Mouse (Mus musculus) cerebellum, postnatal 14 days (tissue): ENCODE measurements at regions not wholly inside any gene's neighbourhood (a gene's known extent, or its start where the extent isn't known, plus 50 kb on each side); places are given as distances from the start of the nearest gene placed in this dataset.

Experiments
- DNase-seq, 2 experiments: peaks; one replicate each; pipeline ENCODE4 v3.0.0; 2021; ENCODE audit warnings: mixed read lengths in 2 of 2

DNA sequence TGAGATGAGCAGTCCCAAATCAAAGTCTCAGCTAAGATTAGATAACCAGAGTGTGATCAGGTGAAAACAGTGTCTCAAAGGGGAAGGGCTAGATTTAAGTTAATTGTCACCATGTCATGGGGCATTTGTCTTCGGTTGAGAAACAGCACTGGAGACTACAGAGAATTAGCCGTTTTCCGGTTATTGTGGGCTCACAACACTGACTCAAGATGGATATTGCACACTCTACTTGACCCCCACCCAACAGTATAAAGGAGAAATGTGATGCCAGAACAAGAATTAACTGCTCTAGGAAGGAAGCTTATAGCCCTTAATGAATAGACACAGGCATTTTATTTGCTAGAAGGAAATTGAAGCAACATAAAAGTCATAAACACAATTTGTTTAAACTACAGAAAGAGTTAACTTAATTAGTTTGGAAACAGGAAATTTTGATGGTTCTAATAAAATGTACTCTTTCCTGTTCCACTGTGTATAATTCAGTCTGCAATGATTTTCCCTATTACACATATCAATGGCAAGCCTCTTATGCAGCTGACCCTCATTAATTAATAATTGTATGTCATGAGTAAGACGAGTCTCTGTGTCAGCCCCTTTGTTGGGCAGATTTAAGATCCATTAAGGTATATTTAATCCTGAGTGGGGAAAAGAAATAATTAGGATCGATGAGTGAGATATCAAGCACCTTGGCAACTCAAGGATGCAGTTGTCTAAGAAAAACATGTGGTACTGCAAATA lies 277.4 kb upstream of the Tmeff2 start:
- no peak for DNase-seq

DNA sequence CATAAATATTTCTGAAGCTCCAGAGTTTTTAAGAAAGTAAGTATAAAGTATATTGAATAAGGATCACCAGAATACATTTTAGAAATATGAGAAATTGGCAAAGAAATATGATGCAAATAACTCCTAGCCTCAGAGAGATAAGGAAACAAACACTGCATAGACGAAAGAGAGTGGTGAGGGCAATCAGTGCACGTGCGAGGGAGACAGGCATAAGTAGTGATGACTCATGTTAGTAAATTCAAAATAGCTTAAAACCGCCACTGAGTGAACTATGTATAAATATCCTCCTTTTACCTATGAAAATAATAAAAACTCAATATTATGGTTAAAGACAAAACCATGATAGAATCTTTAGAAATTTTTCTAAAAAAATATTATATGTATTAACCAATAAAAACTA lies 271.4 kb upstream of the Tmeff2 start:
- DNase-seq, result no peak

DNA sequence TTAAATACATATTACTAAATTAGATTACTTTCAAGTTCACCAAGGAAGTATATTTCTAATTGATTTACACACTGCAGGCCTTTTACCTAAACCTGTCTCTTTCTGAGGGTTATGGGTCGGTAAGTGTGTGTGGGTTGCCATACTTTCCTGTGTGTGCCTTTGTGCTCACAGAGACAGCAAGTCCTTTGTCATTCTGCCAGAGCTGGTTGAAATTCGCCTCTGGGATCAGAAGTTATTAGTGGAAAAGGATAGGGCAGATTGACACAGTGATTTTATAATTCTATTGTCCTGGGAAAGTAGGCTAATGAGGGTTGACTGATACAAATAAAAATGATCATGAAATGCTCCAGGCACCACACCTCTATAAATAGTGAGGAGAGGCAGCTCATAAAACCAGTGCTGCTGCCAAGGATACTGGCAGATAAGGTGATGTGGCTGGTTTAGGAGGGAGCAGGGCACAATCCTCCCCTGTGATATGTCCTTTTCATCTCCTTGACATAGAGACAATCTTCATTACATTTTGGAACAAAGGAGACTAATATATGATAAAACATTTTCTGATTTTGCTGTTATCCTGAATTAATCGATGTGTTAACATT lies 270.9 kb upstream of the Tmeff2 start:
- peak; percentile 4 to 17 for DNase-seq

DNA sequence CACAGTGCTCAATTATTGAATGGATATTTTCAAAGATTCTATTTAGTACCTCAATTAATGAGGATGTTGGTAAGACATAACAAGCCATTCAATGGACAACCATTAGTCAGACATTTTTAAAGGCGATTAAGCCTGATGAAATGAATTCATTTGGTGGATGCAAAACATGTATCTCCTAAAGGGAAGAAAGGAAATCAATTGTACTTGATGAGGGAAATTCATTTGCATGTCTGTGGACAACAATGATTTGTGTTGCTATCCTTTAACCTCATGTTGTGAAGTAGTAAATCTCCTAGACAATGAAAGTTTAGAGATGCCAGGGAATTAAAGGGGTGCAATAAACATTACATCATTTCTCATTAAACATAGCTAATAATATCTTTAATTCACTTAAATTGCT lies 262.5 kb upstream of the Tmeff2 start:
- no peak for DNase-seq

DNA sequence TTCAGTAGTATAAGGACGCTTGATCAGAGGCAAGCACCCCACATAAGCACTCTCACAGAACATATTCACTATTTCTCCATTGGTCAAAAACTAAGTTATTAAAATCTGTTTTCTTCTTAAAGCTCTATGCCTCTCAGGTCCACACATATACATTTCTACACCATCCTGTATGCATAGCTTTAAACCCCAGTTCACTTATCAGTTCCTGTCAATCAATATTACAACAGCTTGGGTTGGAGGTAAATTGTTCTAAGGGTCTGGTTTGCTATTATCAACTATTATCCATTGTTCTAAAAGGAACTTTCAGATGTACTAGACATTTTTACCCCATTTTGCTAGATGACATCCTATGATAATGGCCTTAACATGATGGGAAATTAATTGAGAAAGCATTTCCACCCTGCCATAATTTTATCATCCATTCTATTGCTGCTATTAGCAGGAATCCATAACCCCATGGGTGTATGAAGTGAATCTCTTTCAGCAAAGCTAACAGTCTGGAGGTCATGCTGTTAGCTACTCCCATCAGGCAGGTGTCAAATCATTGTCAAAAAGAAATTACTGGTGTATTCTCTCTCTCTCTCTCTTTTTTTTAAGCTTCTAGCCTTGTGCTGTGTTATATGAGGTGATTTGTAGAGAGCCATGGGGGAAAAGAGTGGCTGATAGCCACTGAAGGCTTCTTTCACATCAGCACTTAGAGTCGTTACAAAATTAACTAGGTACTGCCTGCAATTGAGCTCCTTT lies 253.3 kb upstream of the Tmeff2 start:
- DNase-seq, result no peak

DNA sequence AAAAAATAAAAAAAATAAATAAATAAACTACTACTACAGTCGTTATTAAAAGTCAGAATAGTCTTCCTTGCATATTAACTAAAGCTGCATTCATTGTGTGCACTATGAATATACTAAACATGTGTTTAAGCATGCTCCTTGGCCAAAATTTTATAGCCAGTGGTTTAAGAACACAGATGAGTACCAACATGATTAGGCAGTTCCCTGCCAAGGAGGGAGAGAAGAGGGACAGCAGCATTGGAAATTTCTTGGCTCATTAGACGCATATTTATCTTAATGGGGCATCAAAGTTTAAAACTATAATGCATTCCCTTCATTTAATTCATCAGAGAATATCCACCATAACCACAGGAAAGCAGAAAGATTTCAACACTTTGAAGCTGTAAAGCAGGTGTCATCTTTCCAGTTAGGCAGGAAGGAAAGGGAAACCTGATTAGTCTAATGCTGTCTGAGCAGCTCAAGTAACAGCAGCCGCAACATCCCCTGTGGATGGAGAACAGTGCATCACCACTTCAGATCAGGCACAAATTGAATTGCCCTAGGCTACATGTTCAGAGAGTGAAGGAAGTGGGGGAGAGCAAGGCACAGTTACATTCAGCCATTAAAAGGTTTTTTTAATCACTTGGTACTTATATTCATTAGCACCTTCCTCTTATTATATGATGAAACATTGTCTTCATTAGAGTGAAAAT lies 248.3 kb upstream of the Tmeff2 start:
- DNase-seq, result no peak

DNA sequence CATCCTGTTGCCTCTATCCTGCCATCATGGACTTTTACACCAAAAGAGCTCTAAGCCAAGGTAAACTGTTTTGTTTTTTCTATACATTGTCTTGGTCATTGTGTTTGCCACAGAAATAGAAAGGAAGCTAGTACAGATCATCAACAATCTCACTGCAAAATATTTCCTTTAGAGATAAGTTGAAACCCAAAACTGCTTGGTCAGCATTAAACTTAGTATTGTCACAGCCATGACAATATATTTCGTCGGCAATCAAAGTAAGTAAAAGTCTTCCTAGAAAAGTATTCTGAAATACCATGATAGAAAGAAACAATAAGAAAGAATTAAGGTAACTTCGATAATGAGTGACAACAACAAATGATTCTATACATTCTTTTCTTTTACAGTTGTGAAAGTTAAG lies 235.3 kb upstream of the Tmeff2 start:
- DNase-seq, result no peak

DNA sequence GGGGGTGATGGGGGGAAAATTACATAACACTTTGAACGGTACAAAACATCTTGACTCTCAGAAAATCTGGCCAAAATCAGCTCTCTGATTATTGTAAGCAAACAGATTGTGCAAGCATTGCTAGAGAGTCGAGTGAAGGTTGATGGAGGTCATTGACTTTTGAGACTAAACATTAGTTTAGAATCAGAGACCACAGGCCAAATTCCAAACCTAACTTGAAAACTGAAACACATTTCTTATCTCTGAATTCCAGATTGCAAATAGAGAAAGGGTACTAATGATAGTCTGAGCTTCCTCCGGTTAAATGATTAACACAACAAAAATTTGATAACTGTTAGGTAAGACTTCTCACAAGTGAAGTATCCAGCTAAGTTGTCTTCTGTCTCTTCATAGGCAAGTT lies 217.5 kb upstream of the Tmeff2 start:
- no peak for DNase-seq

DNA sequence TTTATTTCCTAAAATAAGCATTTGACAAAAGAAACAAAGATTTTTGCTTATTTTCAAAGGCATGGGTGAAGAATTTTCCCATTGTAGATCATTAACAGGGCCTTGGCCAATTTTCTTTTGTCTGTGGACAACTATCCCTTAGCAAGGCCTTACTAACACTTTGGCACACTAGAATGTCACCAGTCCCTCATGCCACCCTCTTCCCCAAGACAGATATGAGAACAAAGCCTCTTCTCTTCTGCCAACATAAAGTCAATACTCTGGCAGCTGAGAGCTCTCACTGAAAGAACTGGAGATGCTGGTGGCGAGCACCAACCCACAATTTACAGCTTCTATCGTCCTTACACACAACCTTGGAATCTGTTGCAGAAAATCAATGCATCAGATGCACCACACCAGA lies 215.1 kb upstream of the Tmeff2 start:
- no peak for DNase-seq

DNA sequence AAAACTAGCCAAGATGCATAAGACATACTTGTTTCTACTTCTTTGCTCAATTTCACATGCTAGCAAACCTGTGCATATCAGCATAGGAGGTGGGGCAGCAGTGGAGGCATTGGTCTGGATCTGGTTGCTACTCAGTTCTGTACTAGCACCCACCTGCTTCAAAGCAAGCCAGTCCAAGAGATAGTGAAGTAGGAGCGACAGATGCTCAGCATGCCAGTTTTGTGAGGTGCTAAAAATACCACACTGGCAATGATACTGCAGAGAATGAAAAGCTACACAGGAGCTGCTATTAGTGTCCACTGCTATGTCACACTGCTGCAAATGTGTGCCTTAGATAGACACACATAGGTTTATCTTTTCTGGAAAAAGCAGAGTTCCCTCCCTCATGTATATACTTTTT lies 203.5 kb upstream of the Tmeff2 start:
- peak in 1 of 2 experiments; percentile 6 for DNase-seq

DNA sequence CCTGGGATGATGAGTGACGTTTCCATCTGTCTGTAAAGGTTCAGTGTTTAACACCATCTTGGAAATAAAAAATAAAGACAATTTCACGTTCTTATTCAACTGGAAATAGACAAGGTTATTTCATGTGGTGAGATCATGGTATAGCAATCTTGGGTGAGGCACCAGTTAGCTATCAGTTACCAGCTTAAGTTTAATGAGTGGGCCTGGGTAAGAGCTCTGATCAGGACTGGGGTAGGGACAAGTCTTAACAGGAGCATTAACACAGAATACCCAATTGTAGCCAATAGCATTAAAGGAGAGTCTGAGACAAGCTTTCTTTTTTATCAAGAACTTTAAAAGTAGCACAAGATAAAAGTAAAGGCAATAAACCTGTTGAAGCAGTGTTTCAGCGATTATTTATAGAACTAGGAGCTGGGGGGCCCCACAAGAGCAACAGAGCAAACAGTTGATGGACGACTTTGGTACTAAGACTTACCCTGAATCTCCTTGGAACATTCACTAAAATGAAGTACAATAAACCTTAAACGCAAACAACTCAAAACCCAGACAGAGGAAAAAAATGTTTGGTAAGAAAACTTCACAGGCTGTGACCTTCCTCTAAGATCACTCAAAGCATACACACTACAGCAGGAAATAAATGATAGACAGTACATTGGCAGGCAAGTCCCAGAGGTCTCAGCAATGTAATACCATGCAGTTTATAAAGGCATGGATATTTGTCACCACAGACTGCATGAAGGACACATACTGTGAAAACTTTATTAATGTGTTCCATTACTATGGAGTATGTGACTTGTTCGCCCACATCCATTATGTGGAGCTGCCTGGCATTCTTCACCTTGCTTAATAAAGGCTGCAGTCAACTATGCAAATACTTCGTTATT lies 202.9 kb upstream of the Tmeff2 start:
- DNase-seq, result no peak

DNA sequence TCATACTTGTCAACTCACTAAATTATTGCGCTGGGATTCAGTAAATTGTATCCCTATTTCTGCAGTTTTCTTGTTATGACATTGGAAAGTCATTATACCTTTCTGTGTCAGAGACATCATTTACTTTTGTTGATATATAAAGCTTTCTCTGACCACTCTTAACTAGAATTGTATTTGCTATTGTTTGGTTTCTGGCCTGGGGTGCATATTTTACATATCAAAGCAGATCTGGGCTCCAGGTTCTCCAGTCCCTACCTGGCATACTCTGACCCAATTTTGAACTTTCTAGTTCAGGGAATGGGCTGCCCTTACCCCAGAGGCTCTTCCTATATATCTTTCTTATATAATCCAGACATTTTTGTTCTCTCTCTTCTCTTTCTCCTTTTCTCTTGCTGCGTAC lies 195.8 kb upstream of the Tmeff2 start:
- DNase-seq, result no peak

DNA sequence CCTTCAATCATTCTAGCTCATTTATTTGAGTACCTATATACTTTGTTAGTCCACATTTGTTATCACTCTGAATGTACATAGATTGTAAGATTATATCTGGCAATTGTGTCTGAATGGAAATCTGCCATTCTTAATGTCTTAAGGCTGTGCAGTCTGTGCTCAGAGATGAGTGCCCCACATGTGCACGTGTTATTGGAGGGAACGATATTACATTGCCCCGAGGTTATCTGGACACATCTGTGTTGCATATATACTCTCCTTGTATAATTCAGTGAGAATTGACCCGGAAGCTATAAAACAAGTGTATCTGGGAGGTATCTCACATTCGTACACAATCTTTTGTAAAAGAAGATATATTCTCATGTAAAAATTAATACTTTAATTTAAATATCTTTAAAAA lies 155.4 kb upstream of the Tmeff2 start:
- DNase-seq, result no peak

DNA sequence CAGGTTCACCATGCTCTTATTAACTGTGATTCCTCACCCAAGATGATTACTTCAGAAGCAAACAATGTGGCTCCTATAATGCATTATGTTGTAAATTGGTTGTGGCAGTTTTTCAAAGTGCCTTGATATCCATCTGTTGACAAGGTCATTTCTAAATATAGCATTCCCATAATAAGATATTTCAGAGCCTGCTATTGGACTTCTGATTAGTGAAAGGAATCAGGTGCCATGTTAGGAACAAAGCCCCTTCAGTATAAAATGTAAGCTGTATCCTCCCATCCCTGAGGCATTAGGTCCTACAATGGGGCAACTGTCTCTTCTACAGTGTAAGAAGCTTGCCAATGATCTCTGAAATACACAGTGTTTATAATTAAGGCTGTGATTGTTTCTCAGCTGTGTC lies 130.2 kb upstream of the Tmeff2 start:
- DNase-seq, result no peak

DNA sequence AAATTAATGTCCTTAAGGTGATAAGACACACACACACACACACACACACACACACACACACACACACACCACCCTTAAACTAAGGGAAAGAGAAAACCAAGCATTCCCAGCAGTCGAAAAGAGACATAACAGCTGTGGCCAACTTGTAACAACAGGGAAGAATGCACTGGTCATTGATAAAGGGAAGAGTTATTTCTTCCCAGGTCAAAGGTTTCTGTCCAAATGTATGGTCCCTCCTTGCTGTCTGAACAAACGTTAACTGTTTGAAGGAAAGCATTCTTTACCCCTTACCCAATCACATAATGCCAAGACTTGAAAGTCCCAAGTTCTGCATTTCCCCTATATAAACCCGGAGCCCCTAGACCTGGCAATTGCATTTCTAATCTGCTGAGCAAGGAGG lies 105.2 kb upstream of the Tmeff2 start:
- DNase-seq, result no peak

DNA sequence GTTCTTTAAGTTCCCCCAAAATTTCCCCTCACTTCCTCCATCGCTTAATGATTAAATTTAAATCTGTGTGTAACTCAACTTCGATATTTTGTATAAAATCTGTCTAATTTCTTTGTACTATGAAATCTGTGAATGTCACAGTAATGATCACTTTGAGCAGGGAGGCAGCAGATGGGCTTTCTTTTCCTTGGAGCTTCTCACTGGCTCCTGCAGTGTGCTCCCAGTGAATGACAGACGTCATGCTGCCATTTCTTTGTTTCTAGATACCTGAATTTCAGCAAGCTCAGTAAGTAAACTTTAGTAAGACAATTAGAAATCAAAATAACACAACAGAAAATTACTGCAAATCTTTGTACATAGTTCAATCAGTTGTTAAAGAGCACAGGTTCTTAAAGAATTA lies 102.3 kb upstream of the Tmeff2 start:
- peak in 1 of 2 experiments; percentile 53 for DNase-seq

DNA sequence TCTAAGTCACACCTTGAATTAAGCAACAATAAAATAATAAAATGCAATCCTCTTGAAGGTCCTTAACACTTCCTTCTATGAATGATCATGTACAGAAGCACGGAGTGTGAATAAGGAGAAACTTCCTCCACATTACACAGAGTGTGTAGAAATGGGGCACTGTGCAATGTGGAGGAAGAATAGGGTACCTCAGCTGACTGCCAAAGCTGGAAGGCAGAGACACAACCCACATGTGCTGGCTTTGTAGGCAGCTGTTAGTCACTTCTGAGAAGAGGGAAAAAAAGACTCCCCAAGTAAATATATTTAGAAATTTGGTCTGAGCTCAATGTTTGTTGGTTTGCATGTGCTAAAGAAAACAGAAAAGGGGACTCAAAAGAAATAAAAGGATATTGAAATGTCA lies 94.1 kb upstream of the Tmeff2 start:
- DNase-seq, result no peak

DNA sequence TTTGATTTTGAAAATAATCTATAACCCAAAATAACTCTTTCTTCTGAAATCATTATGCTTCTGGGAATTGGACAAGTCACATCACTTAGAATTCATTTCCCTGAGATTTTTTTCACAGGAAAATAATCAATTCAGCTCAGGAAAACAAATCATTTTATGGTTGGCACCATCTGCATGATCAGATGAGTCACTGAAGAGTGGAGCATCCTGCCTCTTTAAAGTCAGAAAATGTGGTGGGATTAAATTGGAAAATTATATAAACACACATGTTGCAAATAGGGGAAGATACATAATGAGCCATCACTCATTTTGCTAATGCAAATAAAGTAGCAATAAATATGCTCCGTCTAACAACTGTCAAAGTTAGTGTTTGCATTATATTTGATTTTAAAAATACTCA lies 93.6 kb upstream of the Tmeff2 start:
- no peak for DNase-seq

DNA sequence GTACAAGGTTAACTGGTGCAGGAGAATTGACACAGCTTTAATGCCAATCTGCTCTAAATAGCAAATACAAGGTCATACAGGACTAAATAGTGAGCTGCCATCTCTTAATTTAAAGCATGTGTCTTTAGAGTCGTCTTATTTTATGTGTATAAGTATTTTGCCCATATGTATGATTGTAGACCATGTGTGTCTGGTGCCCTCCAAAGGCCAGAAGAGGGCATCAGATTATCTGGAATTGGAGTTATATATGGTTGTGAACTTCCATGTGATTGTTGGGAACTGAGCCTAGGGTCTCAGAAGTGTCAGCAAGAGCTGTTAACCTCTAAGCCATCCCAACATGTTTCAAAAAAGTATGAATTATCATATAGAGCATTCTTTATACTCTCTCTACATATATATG lies 68.8 kb upstream of the Tmeff2 start:
- DNase-seq, result peak in 1 of 2 experiments; percentile 9

DNA sequence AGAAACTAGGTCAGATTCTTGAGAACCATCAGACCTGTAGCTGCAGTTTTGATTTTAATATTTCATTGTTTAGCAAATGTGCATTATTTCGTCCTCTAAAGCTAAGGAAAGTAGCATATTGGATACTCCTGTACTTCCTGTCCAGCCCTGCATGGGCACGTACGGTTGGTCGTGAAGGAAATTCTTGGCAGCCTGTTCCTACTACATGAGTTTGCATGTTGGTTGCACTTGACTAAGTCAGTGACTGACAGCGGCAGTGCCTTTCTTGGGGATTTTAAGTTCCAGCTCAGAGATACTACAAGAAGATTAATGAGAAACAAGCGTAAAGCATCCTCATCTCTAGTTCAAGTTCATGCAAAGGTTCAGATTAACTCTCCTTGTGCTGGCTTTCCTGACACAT lies 64.3 kb upstream of the Tmeff2 start:
- no peak for DNase-seq

DNA sequence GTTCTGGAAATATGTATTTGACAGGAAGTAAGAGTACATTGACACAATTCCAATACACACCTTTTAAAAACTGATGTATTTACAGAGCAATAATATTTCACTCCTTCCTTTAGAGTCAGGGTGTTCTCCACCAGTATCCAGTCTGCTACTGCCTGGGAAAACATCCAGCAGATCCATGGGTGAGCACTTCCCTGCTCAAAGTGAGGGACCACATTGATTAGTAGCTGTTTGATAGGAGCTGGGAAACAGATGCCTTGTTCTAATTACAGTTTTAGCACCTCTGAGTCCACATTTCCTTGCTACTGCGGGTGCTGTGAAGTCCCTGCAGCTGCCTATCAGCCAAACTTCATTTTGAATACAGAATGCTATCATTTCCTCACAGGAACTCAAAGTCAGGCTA lies 53.3 kb upstream of the Tmeff2 start:
- peak in 1 of 2 experiments; percentile 5 for DNase-seq
